Mouse (Mus musculus) cerebellum, adult 11-12 months (tissue): ENCODE measurements around the gene Ptprm.

ENCODE experiments used
- DNase-seq: peaks from one replicate; pipeline ENCODE4 v3.0.0; 2022

Ptprm gene

GRCm38 (mm10) chr17:67354451-67355011 lies at the start of gene Ptprm:
Gene Ptprm, minus strand, starts transcription at chr17:67354457.
- peak; percentile 49 for DNase-seq

- no peak for DNase-seq
Measured at GRCm38 (mm10) chr17:67396205-67396604, 41.9 kb upstream of the Ptprm start.

- DNase-seq: no peak
Measured at GRCm38 (mm10) chr17:67390851-67391250, 36.6 kb upstream of the Ptprm start.

- DNase-seq: no peak
Measured at GRCm38 (mm10) chr17:67388171-67388570, 33.9 kb upstream of the Ptprm start.

- no peak for DNase-seq
Measured at GRCm38 (mm10) chr17:67385286-67385685, 31.0 kb upstream of the Ptprm start.

- no peak for DNase-seq
Measured at GRCm38 (mm10) chr17:67383635-67384034, 29.4 kb upstream of the Ptprm start.

- no peak for DNase-seq
Measured at GRCm38 (mm10) chr17:67381618-67382017, 27.4 kb upstream of the Ptprm start.

DNA sequence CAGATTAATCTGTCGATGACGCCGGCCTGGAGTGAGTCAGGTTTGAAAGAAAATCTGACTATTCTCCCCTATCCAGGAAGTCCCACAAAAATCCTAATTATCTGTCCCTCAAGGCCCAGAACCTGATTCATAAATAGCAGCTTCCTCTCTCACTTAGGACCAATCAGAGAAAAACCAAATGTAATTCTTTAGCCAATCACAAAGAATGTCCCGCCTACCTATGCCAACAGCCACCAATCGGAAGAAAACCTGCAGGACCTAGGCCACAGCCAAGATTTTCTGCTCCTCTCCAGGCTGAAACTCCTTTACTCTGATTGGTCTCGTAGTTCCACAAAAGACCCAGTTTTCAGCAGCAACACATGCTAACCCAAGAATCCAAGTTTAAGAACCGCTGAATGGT lies 13.6 kb upstream of the Ptprm start:
- DNase-seq: no peak

- no peak for DNase-seq
Measured at GRCm38 (mm10) chr17:67364491-67364890, 10.2 kb upstream of the Ptprm start.

DNA sequence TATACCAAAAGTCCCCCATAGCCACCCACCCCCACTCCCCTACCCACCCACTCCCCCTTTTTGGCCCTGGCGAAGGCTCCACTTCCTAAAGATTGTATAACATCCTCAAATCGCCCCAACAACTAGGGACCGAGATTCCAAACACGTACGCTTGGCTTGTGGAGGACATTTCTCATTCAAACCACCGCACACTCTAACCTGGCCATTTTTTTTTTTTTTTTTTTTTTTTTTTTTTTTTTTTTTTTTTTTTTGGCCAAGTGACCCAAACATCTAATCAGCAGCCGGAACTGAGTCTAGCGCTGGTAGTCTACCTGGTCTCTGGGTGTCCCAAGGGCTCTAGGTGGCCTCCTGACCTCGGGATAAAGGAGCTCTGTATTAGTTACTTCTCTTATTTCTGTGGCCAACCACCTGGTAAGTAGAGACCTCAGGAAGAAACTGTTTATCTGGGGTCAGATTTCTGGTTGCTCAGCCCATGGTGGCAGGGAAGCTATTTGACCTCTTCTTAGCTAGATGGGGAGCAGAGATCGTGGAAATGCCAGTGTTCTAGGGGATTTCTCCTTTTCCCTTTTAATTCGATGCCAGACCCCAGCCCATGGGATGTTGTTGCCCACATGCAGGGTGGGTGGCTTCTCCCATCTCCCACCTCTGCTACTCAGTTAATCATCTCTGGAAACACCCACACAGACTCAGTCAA lies 9.3 kb upstream of the Ptprm start:
- no peak for DNase-seq

GRCm38 (mm10) chr17:67362131-67362530 lies 7.9 kb upstream of the Ptprm start:
- DNase-seq: no peak

- DNase-seq: no peak
Measured at GRCm38 (mm10) chr17:67360606-67361005, 6.3 kb upstream of the Ptprm start.

DNA sequence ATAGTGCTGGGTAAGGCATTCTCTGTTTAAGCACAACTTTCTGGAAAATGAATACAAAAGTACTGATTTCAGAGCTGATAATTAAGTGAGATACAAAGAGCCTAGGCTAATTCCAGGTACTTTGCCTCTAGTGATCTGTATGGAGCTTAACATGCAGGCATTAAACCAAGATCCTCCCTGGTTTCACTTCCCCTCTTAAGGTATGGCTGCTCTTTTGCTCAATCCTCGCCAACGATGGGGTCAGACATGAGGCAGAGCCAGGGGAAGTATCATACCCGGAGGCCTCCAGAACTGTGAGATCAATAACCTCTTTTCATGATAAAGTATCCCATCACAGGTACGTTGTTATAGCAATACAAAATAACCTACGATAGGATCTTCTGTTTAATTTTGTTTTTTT lies 5.3 kb upstream of the Ptprm start:
- DNase-seq: no peak

GRCm38 (mm10) chr17:67358541-67358940 lies 4.3 kb upstream of the Ptprm start:
- DNase-seq: no peak

DNA sequence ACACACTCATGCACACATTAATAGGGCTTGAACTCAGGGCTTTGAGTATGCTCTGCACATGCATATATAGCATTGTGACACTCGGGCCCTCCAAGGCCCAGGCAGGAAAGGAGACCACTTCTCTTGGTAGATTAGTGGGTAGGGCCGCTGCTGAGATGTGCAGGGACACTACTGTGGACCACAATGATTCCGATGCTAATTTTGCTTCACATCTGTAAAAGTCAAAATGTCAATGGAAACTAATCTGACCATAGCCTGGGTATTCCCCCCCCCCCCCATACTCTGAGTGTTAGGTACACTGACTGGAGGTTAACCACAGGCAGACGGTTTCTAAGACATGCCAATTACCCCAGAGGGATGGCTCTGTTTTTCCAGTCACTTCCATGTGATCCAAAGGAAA lies 2.9 kb upstream of the Ptprm start:
- DNase-seq: no peak

- no peak for DNase-seq
Measured at GRCm38 (mm10) chr17:67355251-67355650, 994 bp upstream of the Ptprm start.

- DNase-seq: peak; percentile 4
Measured at GRCm38 (mm10) chr17:67353796-67354450, 334 bp downstream of the Ptprm start.

GRCm38 (mm10) chr17:67352956-67353795 lies 1.1 kb downstream of the Ptprm start:
- DNase-seq: peak; percentile 4

GRCm38 (mm10) chr17:67351423-67351822 lies 2.8 kb downstream of the Ptprm start:
- DNase-seq: no peak

DNA sequence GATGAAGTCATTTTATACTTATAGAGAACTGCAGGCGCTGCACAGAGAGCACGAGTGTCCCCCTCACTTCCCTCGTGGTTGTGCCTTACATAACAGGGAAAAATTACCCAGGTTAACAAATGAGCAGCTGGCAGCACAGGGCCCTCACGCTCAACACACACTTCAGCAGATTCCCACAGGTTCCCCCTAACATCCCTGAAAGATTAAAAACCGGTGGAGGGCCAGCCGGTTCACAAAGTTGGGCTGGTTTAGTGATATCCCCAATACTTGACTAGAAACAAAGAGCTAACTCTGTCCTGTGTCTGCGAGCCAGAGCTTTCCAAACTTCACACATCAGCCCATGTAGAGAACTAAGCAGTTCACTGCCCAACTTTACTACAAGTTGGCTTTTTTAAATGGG lies 3.7 kb downstream of the Ptprm start:
- DNase-seq: no peak

DNA sequence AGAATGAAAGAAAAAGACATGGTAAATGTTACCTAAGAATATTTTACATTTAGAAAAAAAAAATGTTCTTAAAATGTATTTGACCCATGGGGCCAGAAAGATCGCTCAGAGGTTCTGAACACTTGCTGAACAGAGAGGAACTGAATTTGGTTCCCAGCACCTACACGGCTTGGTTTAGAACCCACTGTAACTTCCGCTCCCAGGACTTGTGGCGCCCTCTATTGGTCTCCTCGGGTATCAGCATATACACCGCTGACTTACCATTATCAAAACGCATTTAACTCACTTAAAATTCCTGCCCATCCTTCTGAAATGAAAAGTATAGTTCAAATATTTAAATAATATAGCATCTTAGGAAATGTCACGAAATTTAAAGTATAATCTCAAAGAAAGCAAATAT lies 4.7 kb downstream of the Ptprm start:
- no peak for DNase-seq

GRCm38 (mm10) chr17:67346921-67347320 lies 7.3 kb downstream of the Ptprm start:
- no peak for DNase-seq

DNA sequence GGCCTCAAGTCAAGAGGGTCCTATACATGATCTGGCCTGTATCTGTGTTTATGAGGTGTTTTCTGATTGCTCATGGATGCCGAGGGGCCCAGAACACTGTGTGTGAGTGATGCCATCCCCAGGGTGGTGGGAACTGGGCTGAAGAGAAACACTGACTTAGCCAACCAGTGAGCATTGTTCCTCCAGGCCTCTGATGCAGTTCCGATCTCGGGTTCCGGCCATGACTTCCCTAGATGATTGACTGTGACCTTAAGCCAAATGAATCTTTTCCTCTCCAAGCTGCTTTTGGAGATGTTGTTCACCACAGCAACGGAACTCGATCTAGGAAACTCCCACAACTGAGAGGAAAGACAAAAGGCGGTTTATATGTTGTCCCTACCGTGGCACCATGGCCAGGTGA lies 9.1 kb downstream of the Ptprm start:
- DNase-seq: no peak

DNA sequence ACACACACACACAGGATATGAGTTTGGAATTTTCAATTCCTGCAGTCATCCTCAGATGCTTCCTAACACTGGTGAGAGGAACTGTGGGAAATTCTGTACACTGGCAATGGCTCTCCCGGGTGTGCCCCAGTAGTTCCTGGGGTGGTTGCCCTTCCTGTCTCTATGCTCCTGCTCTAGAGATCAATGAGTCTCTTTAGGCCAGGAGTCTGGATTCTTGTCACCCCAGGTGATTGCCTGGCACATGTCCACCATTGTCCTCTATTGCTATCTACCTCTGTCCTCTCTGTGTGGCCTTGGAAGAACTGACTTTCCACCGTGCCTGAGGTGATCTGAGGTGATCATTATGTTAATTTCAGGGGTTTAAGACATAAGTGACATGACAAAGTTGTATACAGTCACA lies 10.8 kb downstream of the Ptprm start:
- DNase-seq: no peak
